Mouse (Mus musculus): Measurements from ENCODE around the gene Gstm2.
A peak's percentile ranks its signal among the peaks of the same experiment; 100 is the strongest.

Gene Gstm2

DNA sequence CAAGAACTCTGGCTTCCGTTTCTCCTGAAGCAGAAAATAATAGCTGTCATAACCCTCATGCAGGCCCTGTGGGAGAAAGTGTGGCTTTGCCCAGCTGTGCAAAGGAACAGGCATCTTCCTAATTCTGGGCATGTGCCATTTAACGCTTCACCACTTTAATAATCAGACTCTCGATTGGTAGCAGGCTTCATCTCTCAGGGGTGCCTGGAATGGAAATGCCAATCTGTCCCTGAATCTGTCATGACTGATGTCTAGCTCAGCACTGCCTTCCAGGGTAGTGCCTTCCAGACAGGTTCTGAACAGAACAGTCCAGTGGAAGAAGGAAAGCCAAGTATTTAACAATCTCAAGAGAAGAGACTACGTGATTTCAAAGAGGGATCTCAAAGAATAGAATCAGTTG lies 45.0 kb downstream of the Gstm2 start:
- no peak for DNase-seq (ENCODE audit: low spot score in 2 of 2)

DNA sequence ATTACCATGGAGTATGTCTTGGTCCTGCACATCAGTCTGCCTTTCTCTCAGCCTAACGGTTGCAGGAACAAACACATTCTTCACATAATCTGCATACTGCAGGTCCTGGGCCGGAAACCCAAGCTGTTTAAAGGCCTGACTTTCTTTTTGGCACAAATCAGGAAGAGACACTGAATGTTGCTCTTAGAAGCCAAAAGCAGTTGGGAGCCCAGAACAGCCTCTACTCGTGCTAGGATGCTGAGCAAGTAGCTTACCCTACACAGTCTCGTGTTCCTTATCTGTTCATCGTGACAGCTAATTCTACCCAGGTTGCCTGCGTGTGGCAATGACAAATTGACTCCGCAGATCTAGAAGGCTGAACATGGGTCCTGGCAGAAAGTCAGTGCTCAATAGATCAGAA lies 45.7 kb downstream of the Gstm2 start:
- DNase-seq (ENCODE audit: low spot score in 2 of 2), result no peak

DNA sequence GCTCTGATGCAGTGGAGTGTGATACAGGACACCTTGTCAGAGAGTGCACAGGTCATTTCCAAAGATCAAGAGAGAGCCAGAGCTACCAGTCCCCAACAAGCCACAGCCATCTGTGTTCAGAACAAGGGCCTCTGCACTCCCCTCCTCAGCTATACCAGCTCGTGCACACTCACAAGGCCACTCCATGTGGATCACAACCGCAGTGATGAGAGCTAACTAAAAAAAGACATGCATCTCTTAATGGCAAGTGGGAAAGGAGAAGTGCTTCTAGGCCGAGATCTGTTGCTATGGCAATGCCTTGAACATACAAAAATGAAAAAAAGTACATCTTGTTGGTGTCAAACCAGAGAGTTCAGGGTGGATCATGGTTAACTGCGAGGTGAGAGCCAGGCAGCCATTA lies 46.4 kb downstream of the Gstm2 start:
- no peak for DNase-seq (ENCODE audit: low spot score in 2 of 2)

DNA sequence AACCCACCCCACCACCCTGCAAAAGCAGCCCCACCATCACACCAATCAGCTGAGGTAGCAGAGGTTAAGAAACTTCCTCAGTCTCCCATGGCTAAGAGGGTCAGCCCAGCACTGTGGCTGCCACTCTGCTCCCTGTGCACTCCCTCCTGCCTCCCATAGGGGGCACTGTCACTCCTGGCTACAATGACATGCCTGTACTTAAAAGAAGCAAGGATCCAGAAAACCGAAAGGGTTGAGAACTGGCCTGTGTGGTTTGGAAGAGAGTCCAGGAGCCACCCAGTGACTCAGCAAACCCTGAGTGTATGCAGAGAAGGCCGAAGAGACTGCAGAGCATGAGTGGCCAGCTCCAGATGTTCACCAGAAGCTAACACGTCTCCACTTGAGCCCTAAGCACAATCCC lies 46.9 kb downstream of the Gstm2 start:
- DNase-seq (ENCODE audit: low spot score in 2 of 2), result peak; percentile 41 to 48

DNA sequence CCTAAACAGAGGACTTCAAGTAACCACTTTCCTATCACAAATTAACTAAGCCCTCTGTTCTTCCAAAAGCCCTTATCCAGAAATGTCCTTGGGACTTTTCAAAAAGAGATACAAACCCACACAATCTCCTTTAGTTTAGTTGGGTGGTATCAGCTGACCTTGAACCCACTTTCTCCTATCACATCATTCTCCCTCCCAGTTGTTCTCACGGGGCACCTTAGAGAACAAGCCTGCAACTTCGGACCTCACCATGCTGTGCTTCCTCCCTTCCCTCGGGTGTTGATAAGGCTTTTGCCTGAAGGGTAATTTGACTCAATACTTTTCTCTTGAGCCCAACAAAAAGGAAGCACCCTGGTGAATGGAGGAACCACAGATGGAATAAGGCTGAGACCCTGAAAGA lies 50.4 kb downstream of the Gstm2 start:
- no peak for DNase-seq (ENCODE audit: low spot score in 2 of 2)

DNA sequence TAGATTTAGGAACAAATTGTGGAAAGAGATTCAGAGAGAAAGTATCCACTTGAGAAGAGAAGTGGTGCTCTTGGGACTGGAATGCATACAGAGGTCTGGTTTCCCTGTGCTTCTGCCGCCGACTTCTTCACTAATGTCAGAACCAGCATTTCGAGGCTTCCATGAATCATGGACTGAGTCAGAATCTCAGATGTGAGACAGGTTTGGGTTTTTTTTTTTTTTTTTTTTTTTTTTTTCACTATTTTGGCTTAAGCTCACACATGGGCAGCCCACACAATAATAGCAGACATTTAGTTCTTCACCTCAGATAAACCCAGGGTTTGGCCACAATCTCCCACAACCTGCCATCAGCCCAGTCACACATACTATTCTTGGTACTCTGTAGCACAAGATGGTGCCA lies 51.0 kb downstream of the Gstm2 start:
- DNase-seq (ENCODE audit: low spot score in 2 of 2), result no peak

DNA sequence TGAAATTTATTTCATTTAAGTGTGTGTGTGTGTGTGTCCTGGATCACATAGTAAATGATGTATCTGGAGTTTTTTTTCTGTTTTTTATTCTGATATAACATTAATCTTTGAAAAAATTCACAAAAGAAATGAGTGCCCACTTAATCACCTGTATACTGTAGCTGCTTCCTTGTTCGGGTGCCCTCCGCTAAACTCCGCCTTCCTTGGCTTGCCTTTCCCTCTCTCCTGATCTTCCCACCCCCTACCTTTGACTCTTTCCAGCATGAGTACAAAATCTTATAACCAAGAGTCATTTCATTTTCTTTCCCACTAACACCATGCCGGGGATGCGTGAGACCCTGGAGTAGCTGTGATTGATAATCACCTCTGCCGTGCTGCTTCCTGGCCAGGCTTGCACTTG lies 54.1 kb downstream of the Gstm2 start:
- DNase-seq (ENCODE audit: low spot score in 2 of 2), result no peak

Measured in natural killer cell, adult 2 months (primary cell).